24 mouse cellular contexts compared by ENCODE assay signal in the genomic region with DNA sequence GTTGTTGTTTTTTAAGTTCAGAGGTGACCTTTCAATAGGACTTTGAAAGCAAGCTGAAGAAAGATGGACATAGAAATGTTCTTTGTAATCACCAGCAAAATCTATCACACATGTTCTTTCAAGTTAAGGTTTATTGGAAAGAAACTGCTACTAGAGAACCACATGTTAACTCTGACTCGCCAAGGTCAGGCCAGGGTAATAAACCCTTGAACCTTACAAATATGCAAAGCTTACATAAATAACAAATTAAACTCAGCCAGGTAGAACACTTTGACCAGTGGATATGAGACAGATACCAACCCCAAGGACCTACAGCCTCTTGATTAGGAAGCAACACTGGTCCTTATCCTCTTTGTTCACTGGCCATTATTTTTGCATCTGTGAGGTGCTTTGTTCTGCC.
A peak's percentile ranks its signal among the peaks of the same experiment; 100 is the strongest.
DNase-seq lines count a peak whose midpoint lies in the region; ATAC-seq lines count a peak whose summit lies in the region.
"Had no signal": no experiment of that assay in that cellular context is flagged by ENCODE, and none has a peak within 500 bp of the region (broad histone marks: within the 10 kb centered on the region; RNA-seq: fewer than 3 reads in every experiment).

No protein-coding gene starts in this region.

- peak; percentile 44 for DNase-seq in kidney, adult 11 months
- DNase-seq in kidney, postnatal 4 days: no peak
- DNase-seq in kidney, adult 9 months: peak; percentile 74
- no peak for DNase-seq in kidney, postnatal 10 days
- DNase-seq in kidney, postnatal 36 days: peak; percentile 41 to 44
- DNase-seq: adrenal gland, postnatal 10 days; adrenal gland, postnatal 36 days; cerebellum, adult 18-20 months; cerebellum, adult 9-10 months; cerebellum, postnatal 14 days; forebrain, postnatal 0 days; gastrocnemius, adult 2 months; gastrocnemius, postnatal 14 days; heart, postnatal 36 days had no signal

- no peak for ATAC-seq in kidney, embryonic 14.5 days (ENCODE audit: low FRiP score, low TSS enrichment)
- ATAC-seq in erythroid progenitor cell, adult 5-6 weeks (replicated peaks; ENCODE audit: low FRiP score, poor library complexity, severe bottlenecking): no peak
- ATAC-seq: forebrain, embryonic 14.5 days; forebrain, postnatal 0 days; Patski had no signal

- no peak overlapping the region for H3K4me3 ChIP-seq in kidney, embryonic 14.5 days (ENCODE audit: low read length)
- H3K4me3 ChIP-seq: gastrocnemius, adult 2 months; heart, embryonic 12.5 days; heart, embryonic 15.5 days; hindbrain, embryonic 10.5 days; hindbrain, embryonic 13.5 days had no signal

- H3K36me3 ChIP-seq in kidney, embryonic 14.5 days (ENCODE audit: control insufficient read depth, insufficient read depth, low read length): no peaks in the 10 kb centered on the region
- H3K36me3 ChIP-seq: G1E; heart, embryonic 12.5 days; heart, embryonic 15.5 days; hindbrain, embryonic 10.5 days; hindbrain, embryonic 13.5 days had no signal

- H3K27ac ChIP-seq in kidney, embryonic 14.5 days (ENCODE audit: low read depth, low read length): peak overlapping the region; percentile 11; the same call in 1 of the 2 replicates
- H3K27ac ChIP-seq: gastrocnemius, adult 2 months; heart, embryonic 15.5 days; hindbrain, embryonic 10.5 days; hindbrain, embryonic 13.5 days had no signal

- no peak overlapping the region for H3K4me2 ChIP-seq in kidney, embryonic 14.5 days (replicated peaks; ENCODE audit: low read depth, low read length)
- H3K4me2 ChIP-seq: heart, embryonic 12.5 days; heart, embryonic 15.5 days; hindbrain, embryonic 13.5 days had no signal

- no peaks in the 10 kb centered on the region for H3K27me3 ChIP-seq in kidney, embryonic 14.5 days (ENCODE audit: control insufficient read depth, insufficient read depth, low read length)
- H3K27me3 ChIP-seq: CH12.LX; heart, embryonic 12.5 days; heart, embryonic 15.5 days; Patski had no signal

- WGBS in kidney, embryonic 14.5 days: 24% methylated on average over 1 of the region's 1 CpGs

- H3K9ac ChIP-seq in kidney, embryonic 14.5 days (ENCODE audit: low read depth, low read length): no peak overlapping the region
- H3K9ac ChIP-seq: forebrain, postnatal 0 days; heart, embryonic 12.5 days; heart, embryonic 15.5 days; hindbrain, embryonic 13.5 days had no signal

- H3K4me1 ChIP-seq in kidney, embryonic 14.5 days (ENCODE audit: control insufficient read depth, insufficient read depth, low read length): peaks cover 11% of the 10 kb centered on the region; the same call in 1 of the 2 replicates
- H3K4me1 ChIP-seq: heart, embryonic 15.5 days; hindbrain, embryonic 13.5 days had no signal

- H3K9me3 ChIP-seq in kidney, embryonic 14.5 days (ENCODE audit: control insufficient read depth, low read length): no peaks in the 10 kb centered on the region
- H3K9me3 ChIP-seq: heart, embryonic 12.5 days; heart, embryonic 15.5 days; hindbrain, embryonic 10.5 days; hindbrain, embryonic 13.5 days had no signal

Comparison
In these comparisons a context has a peak if more than half of its experiments do, and no peak if none do; other contexts are left out.
1. DNase-seq: peak in kidney, adult 11 months (single experiment), kidney, adult 9 months (single experiment) and kidney, postnatal 36 days (2 of 2); none in kidney, postnatal 4 days (0 of 2) and kidney, postnatal 10 days (single experiment).